Mouse (Mus musculus) lung, postnatal 0 days (tissue): ENCODE data around the gene Rsph9.

Source experiments
- CTCF ChIP-seq: IDR thresholded peaks from 2 replicates; pipeline ENCODE4 v1.5.1; 2016; ENCODE audit warnings: antibody characterized with exemption, mild to moderate bottlenecking
- EP300 ChIP-seq: IDR thresholded peaks from 2 replicates; pipeline ENCODE4 v1.6.1; 2016; ENCODE audit warnings: antibody characterized with exemption, mild to moderate bottlenecking, control low read depth

DNA sequence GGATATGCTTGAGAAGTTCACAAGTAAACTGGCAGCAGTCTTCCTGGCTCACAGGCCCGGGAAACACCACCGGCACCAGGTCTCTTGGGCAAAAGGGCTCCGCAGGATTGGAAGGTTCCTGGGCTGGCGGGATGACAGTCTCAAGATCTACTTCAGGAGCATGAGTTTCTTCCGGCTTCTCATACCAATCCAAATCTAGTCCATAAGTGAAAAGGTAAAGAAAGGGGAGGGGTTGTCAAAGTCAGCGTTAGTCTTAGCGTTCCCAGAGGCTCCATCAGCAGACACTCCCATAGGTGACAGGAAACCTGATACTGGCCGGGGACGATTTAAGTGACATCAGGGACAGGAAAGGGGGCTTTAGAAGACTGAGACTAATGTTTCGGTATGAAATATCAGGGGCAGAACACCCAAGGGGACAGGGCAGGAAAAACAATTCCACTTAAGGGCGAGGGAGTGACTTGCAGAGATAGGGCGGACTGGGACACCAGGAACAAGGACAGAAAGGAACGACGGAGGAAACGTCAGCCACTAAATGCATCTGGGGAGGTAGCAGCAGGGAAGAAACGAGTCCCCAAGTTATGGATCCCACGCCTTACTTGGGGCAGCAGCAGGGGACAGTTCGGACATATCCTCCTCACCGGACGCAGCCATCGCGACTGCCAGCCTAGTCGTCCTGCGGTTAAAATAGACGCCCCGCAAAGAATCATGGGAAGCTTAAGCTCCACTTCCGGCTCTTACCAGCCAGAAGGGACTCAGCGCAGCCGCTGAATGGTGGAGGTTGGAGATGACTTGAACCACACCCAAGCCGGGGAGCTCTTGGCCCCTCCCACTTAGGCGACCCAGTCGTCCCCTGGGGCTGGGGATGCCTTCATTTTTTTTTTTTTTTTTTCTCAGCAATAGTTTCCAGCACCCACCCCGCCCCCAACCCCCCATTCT is 9.1 kb upstream of the Rsph9 start, which contains the start of gene Mad2l1bp:
- no peak for TF ChIP-seq CTCF
- TF ChIP-seq EP300: peak; percentile 65
